Mouse (Mus musculus) kidney, embryonic 15.5 days (tissue): ENCODE data around the gene Lrmda. TPM values are rescaled to one million over a fixed set of nuclear protein-coding genes. Genes with fewer than 3 reads are reported as not detected.
A peak's percentile ranks its signal among the peaks of the same experiment; 100 is the strongest.

Experiments used
- ATAC-seq: fragments of 200-750 bp; cut with Nextera tagmentation; replicated peaks from 2 replicates; pipeline ENCODE4 v1.8.0; 2017; ENCODE audit warnings: moderate TSS enrichment; ENCODE audit not compliant: low FRiP score
- H3K27ac ChIP-seq: fragments of 300-500 bp; sonication (generic); 2 replicates; pipeline ENCODE4 v1.5.1; 2015; ENCODE audit warnings: mild to moderate bottlenecking, inconsistent platforms
- H3K27me3 ChIP-seq: fragments of 300-500 bp; sonication (generic); 2 replicates; pipeline ENCODE4 v1.6.1; 2015; ENCODE audit warnings: inconsistent platforms
- H3K36me3 ChIP-seq: fragments of 300-500 bp; sonication (generic); 2 replicates; pipeline ENCODE4 v1.6.1; 2015; ENCODE audit warnings: inconsistent platforms
- H3K4me1 ChIP-seq: fragments of 300-500 bp; sonication (generic); 2 replicates; pipeline ENCODE4 v1.6.1; 2015; ENCODE audit warnings: inconsistent platforms
- H3K4me2 ChIP-seq: fragments of 300-500 bp; sonication (generic); 2 replicates; pipeline ENCODE4 v1.6.1; 2015; ENCODE audit warnings: moderate library complexity, mild to moderate bottlenecking, inconsistent platforms
- H3K4me3 ChIP-seq: fragments of 300-500 bp; sonication (generic); replicated peaks from 2 replicates; pipeline ENCODE4 v1.5.1; 2015; ENCODE audit warnings: mild to moderate bottlenecking, inconsistent platforms
- H3K9ac ChIP-seq: fragments of 300-500 bp; sonication (generic); 2 replicates; pipeline ENCODE4 v1.6.1; 2015; ENCODE audit warnings: mild to moderate bottlenecking, inconsistent platforms
- H3K9me3 ChIP-seq: fragments of 300-500 bp; sonication (generic); replicated peaks from 2 replicates; pipeline ENCODE4 v1.6.1; 2016; ENCODE audit warnings: inconsistent platforms
- WGBS: fragments of 180-500 bp; shearing (Covaris S2); methylation state at CpG from one replicate; pipeline ENCODE4 v1.1.7; 2015; ENCODE audit warnings: mixed read lengths; 5-methylcytosine and 5-hydroxymethylcytosine counted together
- polyA plus RNA-seq: library from polyadenylated mRNA; unstranded; fragments of >200 nt; fragmentation: Nextera tagmentation; extraction: Ambion mirVana; gene quantifications from 2 replicates; pipeline ENCODE4 v1.2.1, GENCODE M21; 2015

The Lrmda gene
- polyA plus RNA-seq, 1 experiment from 2014 or later: 1.1 TPM

DNA sequence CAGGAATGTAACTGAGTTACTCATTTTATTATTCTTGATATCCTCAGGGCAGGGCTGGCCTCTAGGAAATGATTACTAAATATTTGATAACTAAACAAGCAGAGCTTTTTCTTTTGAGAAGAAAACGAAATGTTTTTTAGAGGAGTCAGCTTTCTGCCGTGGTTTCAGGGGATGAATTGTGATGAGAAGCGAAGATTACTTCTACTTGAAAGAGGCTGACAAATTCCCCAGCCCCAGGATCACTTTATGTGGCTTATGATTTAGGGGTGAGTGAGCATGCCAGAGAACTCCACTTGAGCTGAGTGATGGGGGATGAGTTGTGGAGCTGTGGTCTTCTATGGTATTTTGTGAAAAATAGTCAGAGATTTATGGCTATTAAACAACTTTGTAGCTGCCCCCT is 803.4 kb downstream of the Lrmda start:
- Histone ChIP-seq H3K27ac (no peak overlapping the region; the same call in 1 of the 2 replicates), H3K9me3 (no peaks in the 10 kb centered on the region), H3K4me2 (no peak overlapping the region), H3K4me1 (peaks cover 14% of the 10 kb centered on the region; the same call in 1 of the 2 replicates), H3K36me3 (no peaks in the 10 kb centered on the region), H3K27me3 (no peaks in the 10 kb centered on the region), H3K9ac (no peak overlapping the region), H3K4me3 (no peak overlapping the region)
- WGBS: 32% methylated on average over 3 of the region's 3 CpGs
- no peak for ATAC-seq

DNA sequence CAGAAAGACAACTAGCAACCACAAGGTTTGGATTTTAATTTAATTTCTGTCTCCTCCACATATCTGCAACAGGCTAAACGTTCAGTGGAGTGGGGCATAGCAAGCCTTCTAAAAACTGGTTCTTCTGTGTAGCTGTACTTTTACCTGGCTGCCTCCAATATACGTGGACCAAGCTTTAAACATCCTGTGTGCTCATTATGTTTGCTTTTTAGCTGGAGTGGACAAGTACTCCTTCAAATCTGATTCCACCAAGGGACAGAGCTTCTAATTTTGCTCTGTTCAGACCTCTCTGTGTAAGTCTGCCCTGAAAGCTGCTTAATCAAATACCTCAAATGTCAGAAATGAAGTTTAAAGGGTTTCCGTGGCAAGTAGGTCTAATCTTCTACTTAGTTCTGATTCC is 807.3 kb downstream of the Lrmda start:
- H3K9me3 ChIP-seq: no peaks in the 10 kb centered on the region
- no peak overlapping the region for H3K4me2 ChIP-seq
- no peaks in the 10 kb centered on the region for H3K36me3 ChIP-seq
- H3K4me1 ChIP-seq: peaks cover 8% of the 10 kb centered on the region; the same call in 1 of the 2 replicates
- no peak overlapping the region for H3K9ac ChIP-seq
- H3K4me3 ChIP-seq: no peak overlapping the region
- H3K27ac ChIP-seq: no peak overlapping the region
- ATAC-seq: no peak
- WGBS: 75% methylated on average over 3 of the region's 3 CpGs
- no peaks in the 10 kb centered on the region for H3K27me3 ChIP-seq

DNA sequence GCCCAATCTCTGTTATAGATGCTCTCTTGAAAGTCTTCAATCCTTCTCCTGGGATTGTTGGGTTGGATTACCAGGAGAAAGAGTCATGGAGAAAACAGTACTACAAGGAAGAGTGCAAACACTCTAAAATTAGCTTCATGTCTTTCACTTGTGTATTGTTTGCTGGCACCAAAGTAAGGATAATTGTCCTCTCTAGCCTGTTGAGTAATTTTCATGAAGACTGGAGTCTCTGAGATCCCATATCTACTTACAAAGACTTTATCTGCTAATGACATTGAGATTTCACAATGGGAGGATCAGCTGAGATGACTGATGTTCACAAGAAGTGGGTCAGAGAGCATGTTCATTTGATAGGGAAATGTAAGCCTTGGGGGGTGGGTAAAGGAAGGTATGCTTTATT is 817.5 kb downstream of the Lrmda start:
- Histone ChIP-seq H3K9ac (no peak overlapping the region), H3K4me1 (no peaks in the 10 kb centered on the region), H3K27ac (no peak overlapping the region), H3K36me3 (no peaks in the 10 kb centered on the region), H3K9me3 (no peaks in the 10 kb centered on the region), H3K4me2 (no peak overlapping the region), H3K4me3 (no peak overlapping the region), H3K27me3 (no peaks in the 10 kb centered on the region)
- ATAC-seq: no peak

DNA sequence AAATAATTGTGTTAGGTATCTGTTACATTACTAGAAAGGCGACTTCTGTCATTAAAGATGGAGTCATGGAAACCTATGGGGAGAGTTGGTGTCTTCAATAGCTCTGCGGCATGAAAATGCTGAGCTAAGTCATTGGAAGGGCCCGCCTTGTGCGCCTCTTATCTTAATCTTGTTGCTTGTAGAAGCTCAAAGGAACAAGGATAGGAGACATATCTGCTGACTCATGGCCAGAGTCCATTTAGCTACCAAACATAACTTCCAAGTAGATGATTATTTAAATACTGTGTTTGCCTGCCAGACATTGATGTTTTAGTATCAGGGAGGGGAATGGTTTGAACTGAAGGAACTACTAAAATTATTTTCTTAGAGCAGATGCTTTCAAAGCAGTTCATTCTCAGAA is 821.6 kb downstream of the Lrmda start:
- 0 out of 2 replicates have a peak, but pooled peaks cover 9% of the 10 kb centered on the region for H3K4me1 ChIP-seq
- H3K27ac ChIP-seq: no peak overlapping the region
- H3K27me3 ChIP-seq: no peaks in the 10 kb centered on the region
- no peak overlapping the region for H3K9ac ChIP-seq
- H3K4me2 ChIP-seq: no peak overlapping the region
- ATAC-seq: no peak
- H3K36me3 ChIP-seq: no peaks in the 10 kb centered on the region
- no peak overlapping the region for H3K4me3 ChIP-seq
- H3K9me3 ChIP-seq: no peaks in the 10 kb centered on the region
- 96% methylated on average over 4 of the region's 4 CpGs for WGBS

DNA sequence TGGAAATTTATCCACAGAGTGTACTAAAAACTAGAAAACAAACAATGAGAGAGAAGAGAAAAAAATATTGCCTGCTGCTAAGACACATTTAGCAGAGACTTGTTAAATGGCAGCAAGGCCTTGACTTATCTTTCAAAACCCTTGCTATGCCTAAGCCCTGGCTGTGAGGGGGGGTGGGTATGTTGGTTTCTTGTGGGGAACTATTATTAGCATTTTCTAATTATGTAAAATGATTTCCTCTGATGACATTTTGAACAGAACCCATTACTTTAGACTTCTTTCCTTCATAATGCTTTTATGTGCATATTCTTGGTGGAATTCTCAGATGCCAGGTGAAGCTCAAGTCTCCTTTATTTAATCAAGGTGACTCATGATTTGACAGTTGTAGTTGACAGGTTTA is 824.5 kb downstream of the Lrmda start:
- H3K4me3 ChIP-seq: no peak overlapping the region
- no peaks in the 10 kb centered on the region for H3K36me3 ChIP-seq
- no peaks in the 10 kb centered on the region for H3K27me3 ChIP-seq
- no peak overlapping the region for H3K4me2 ChIP-seq
- no peaks in the 10 kb centered on the region for H3K9me3 ChIP-seq
- H3K4me1 ChIP-seq: peaks cover 12% of the 10 kb centered on the region; the same call in 1 of the 2 replicates
- no peak overlapping the region for H3K9ac ChIP-seq
- no peak overlapping the region for H3K27ac ChIP-seq
- ATAC-seq: no peak

DNA sequence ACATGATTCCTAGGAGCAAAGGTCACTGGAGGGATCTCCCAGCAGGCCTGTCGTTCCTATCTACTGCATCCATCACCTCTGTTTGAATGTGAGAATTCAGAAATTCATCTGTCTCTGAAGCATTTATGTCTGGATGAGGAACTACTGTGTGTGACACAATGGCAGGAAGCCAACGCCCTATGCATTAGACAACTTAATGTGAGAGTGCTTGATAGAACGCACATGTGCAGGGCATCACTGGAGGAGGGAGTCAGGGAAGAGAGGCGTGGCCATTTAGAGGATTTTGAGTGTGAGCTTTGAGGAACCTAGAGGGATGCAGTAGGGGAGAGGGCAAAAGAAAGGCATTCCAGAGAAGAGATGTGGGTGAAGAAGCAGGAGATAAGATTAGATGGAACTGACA is 825.9 kb downstream of the Lrmda start:
- no peaks in the 10 kb centered on the region for H3K36me3 ChIP-seq
- WGBS: 62% methylated on average over 4 of the region's 4 CpGs
- H3K27me3 ChIP-seq: no peaks in the 10 kb centered on the region
- no peaks in the 10 kb centered on the region for H3K9me3 ChIP-seq
- H3K9ac ChIP-seq: no peak overlapping the region
- 0 out of 2 replicates have a peak, but pooled peaks have one; percentile 36 for ATAC-seq
- H3K4me1 ChIP-seq: peaks cover 12% of the 10 kb centered on the region; the same call in 1 of the 2 replicates
- H3K4me3 ChIP-seq: no peak overlapping the region
- no peak overlapping the region for H3K27ac ChIP-seq
- no peak overlapping the region for H3K4me2 ChIP-seq

DNA sequence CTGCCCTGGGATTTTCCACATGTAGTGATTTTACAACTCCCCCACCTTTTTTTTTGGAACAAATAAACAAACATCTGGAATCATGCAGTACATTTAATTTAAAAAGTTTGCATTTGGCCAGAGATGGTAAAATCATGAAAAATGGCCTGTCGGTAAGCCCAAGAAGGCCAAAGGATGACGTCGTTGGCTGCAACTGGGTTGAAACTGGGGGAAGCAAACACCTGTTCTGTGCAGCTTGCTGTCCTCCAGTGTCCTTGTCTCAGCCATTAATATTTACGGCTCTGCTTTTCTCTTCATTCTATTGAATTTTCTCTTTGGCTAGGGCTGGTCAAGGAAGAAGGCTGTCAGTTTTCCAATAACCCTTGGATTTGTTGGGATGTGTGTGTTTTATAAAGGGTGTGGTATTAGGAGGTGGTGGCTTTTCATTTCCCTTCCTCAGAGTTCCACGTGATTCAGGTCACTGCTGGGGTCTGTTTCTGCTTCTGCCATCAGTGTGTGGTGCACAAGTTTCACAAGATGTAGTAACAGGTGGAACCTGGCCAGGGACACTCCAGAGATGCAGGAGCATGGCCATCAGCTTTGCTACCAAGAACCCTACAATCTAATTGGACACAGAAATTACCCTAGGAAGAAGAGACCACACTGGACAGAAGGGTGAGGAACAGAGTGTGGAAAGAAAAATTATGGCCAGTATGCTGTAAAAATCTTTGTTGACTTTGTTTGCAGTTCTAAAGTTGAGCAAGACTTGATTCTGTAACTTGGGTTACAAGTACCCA is 827.7 kb downstream of the Lrmda start:
- Histone ChIP-seq H3K9me3 (no peaks in the 10 kb centered on the region), H3K9ac (no peak overlapping the region), H3K4me2 (no peak overlapping the region), H3K4me1 (peaks cover 12% of the 10 kb centered on the region; the same call in 1 of the 2 replicates), H3K36me3 (no peaks in the 10 kb centered on the region), H3K27ac (no peak overlapping the region), H3K4me3 (no peak overlapping the region), H3K27me3 (no peaks in the 10 kb centered on the region)
- no peak for ATAC-seq
- 66% methylated on average over 5 of the region's 5 CpGs for WGBS

DNA sequence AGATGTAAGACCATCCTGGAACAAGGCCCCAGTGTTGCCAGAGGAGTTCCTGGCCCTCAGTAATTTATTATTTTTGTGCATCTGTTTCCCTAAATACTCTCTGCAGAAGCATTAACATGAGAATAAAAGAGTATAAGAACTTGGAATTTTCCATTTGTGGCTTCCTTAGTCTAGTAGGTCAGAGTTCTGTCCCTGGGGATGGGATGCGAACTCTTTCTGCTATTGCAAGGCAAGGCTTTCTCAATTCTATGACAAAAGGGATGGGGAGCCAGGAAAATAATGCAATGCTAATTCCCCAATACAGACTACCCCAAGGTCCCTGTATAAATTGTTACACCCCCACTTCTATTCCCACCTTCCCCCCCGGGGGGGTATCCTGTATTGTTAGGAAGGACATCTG is 829.6 kb downstream of the Lrmda start:
- ATAC-seq: no peak
- Histone ChIP-seq H3K27ac (no peak overlapping the region), H3K36me3 (no peaks in the 10 kb centered on the region), H3K4me1 (peaks cover 12% of the 10 kb centered on the region; the same call in 1 of the 2 replicates), H3K4me2 (no peak overlapping the region), H3K9ac (no peak overlapping the region), H3K9me3 (no peaks in the 10 kb centered on the region), H3K27me3 (no peaks in the 10 kb centered on the region), H3K4me3 (no peak overlapping the region)
- WGBS: 89% methylated on average over 2 of the region's 2 CpGs

DNA sequence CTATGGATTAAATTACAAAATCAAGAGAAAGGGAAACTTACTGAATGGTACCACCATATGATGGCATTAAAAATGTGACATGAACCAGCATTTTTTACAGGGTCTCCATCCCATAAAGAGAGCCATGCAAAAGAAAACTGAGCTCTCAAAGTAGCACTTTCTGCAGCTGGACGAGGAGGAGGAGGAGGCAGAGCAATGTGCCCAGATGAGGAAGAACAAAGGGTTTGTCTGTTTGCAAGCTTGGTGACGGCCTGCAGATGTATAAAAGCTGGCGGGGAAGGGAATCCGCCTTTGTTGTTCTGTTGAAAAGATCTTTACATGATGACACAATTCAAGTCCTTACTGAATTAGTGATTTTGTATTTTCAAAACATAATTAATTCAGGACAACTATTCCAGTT is 841.1 kb downstream of the Lrmda start:
- ATAC-seq: no peak
- H3K27ac ChIP-seq: no peak overlapping the region
- no peak overlapping the region for H3K4me3 ChIP-seq
- no peaks in the 10 kb centered on the region for H3K27me3 ChIP-seq
- H3K9me3 ChIP-seq: no peaks in the 10 kb centered on the region
- WGBS: 75% methylated on average over 4 of the region's 4 CpGs
- H3K36me3 ChIP-seq: no peaks in the 10 kb centered on the region
- no peaks in the 10 kb centered on the region for H3K4me1 ChIP-seq
- no peak overlapping the region for H3K4me2 ChIP-seq
- H3K9ac ChIP-seq: no peak overlapping the region

DNA sequence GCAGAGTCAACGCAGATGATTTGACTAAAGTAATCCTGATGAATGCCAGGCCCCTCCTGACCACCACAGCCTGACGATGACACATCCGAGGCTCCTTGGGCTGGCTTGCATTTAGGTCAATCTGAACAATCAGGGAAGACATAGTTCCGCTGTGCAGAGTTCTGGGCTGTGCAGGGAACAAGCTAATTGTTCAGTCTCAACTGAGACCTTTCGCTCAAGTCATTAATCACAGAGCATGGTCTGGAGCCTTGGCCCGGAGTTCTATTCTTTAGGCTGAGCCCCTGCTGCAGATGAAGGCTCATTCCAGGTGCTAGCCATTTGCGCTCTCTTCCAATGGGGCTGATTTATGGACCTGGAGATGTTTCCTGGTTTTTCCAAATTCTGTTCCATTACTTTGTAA is 844.6 kb downstream of the Lrmda start:
- no peak overlapping the region for H3K4me3 ChIP-seq
- H3K27ac ChIP-seq: no peak overlapping the region
- no peak overlapping the region for H3K9ac ChIP-seq
- no peaks in the 10 kb centered on the region for H3K36me3 ChIP-seq
- no peak overlapping the region for H3K4me2 ChIP-seq
- ATAC-seq: peak; percentile 15; the same call in 1 of the 2 replicates
- WGBS: 48% methylated on average over 7 of the region's 7 CpGs
- no peaks in the 10 kb centered on the region for H3K4me1 ChIP-seq
- no peaks in the 10 kb centered on the region for H3K27me3 ChIP-seq
- no peaks in the 10 kb centered on the region for H3K9me3 ChIP-seq

DNA sequence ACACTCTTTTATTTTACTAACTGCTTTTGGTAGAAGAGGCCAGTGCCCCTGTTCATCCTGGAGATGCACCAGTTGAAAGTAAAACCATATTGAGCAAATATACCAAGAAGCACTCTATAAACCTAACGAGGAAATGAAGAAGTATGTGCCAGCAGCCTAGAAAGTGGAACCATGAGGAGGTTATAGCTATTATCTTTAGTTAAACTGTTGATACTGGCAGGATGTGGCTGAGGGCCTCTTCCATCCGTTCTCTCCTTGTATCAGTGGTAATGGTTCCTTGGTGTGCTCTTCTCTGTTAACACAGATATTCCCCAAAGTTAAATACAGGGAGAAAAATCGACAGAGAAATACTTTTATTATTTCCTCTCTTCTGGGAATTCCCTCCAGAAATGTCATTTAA is 855.1 kb downstream of the Lrmda start:
- Histone ChIP-seq H3K27me3 (no peaks in the 10 kb centered on the region), H3K36me3 (no peaks in the 10 kb centered on the region), H3K9me3 (no peaks in the 10 kb centered on the region), H3K9ac (no peak overlapping the region), H3K4me3 (no peak overlapping the region), H3K27ac (no peak overlapping the region), H3K4me1 (no peaks in the 10 kb centered on the region), H3K4me2 (no peak overlapping the region)
- 81% methylated on average over 3 of the region's 3 CpGs for WGBS
- ATAC-seq: no peak

DNA sequence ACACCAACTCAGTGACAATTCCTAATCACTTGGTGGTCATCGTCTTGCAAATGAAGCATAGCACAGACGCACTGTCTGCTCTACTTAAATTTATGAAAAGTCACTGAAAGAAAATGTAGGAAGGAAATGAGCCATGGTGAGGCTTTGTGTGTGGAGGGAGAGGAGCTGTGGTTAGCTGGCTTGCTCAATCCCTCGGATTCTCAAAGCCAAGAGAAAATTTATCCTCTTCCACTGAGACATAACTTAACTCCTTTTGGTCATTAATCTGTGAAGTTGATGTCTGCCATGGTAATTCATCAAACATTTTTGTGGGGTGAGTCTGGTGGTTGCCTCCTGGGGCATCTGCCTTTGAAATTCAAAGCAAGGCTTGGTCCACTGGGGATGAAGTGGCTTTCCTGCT is 867.7 kb downstream of the Lrmda start:
- H3K27me3 ChIP-seq: no peaks in the 10 kb centered on the region
- no peaks in the 10 kb centered on the region for H3K4me1 ChIP-seq
- no peak overlapping the region for H3K4me2 ChIP-seq
- H3K9ac ChIP-seq: no peak overlapping the region
- H3K27ac ChIP-seq: no peak overlapping the region
- WGBS: 41% methylated on average over 3 of the region's 3 CpGs
- H3K36me3 ChIP-seq: no peaks in the 10 kb centered on the region
- no peak for ATAC-seq
- H3K9me3 ChIP-seq: no peaks in the 10 kb centered on the region
- H3K4me3 ChIP-seq: no peak overlapping the region

DNA sequence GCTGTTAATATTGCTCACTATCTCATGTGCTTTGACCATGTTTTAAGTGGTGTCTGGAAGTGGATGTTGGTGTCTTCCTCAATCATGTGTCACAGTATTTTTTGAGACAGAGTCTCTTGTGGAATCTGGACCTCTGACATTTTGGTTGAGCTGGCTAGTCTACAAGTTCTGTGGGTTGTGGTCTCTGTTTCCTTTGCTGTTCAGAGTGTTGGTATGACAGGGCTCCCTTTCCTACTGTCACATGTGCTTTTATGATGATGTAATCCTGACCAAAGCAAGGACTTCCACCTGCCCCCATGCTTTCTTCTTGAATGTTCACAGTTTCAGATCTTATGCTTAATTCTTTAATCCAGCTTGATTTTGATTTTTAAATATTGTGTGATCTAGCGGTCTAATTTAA is 879.8 kb downstream of the Lrmda start:
- Histone ChIP-seq H3K27ac (no peak overlapping the region), H3K27me3 (no peaks in the 10 kb centered on the region), H3K4me3 (no peak overlapping the region), H3K9ac (no peak overlapping the region), H3K4me1 (no peaks in the 10 kb centered on the region), H3K36me3 (no peaks in the 10 kb centered on the region), H3K9me3 (no peaks in the 10 kb centered on the region), H3K4me2 (no peak overlapping the region)
- 87% methylated on average over 1 of the region's 1 CpGs for WGBS
- no peak for ATAC-seq
